Mouse (Mus musculus) kidney, adult 10 weeks (tissue): ENCODE measurements around the gene Olfr1205. TPM values are rescaled to one million over a fixed set of nuclear protein-coding genes. Genes with fewer than 3 reads are reported as not detected.

ENCODE experiments used
- polyA plus RNA-seq: library from polyadenylated mRNA; stranded (reverse); fragments of 350-450 nt; fragmentation: Illumina TruSeq; extraction: RNeasy Lipid Tissue Mini Kit (QIAGEN cat#74804); gene quantifications from one replicate; pipeline ENCODE4 v1.2.3, GENCODE M21; 2014; ENCODE audit warnings: low read depth, low replicate concordance

The Olfr1205 gene
- not detected for polyA plus RNA-seq

GRCm38 (mm10) chr2:88829437-88829836, at the start of gene Olfr1205:
TSS of gene Olfr1205 (plus strand) at chr2:88829737.

GRCm38 (mm10) chr2:88792736-88793135, 36.8 kb upstream of the Olfr1205 start, which contains the start of gene Olfr1201:
TSS of gene Olfr1201 (plus strand) at chr2:88793036.

GRCm38 (mm10) chr2:88814196-88814595, 15.3 kb upstream of the Olfr1205 start, which contains the start of gene Olfr1202:
TSS of gene Olfr1202 (plus strand) at chr2:88814496.

GRCm38 (mm10) chr2:88848992-88849391, 19.5 kb downstream of the Olfr1205 start, which contains the start of gene Olfr1204:
TSS of gene Olfr1204 (plus strand) at chr2:88849292.

GRCm38 (mm10) chr2:88862931-88863330, 33.4 kb downstream of the Olfr1205 start, which contains the start of gene Olfr1206:
TSS of gene Olfr1206 (plus strand) at chr2:88863231.

Other genes with a start within 250 kb of the Olfr1205 start
- gene Olfr1189, start 243.3 kb upstream of the Olfr1205 start, polyA plus RNA-seq = not detected
- gene Olfr1191-ps1, start 189.2 kb upstream of the Olfr1205 start, polyA plus RNA-seq = not detected
- not detected for gene Olfr1192-ps1, start 181.2 kb upstream of the Olfr1205 start, polyA plus RNA-seq
- not detected for gene Olfr1193, start 154.1 kb upstream of the Olfr1205 start, polyA plus RNA-seq
- not detected for gene Olfr1195, start 140.6 kb upstream of the Olfr1205 start, polyA plus RNA-seq
- gene Olfr1196, start 125.1 kb upstream of the Olfr1205 start, polyA plus RNA-seq = not detected
- not detected for gene Olfr1197, start 97.4 kb upstream of the Olfr1205 start, polyA plus RNA-seq
- not detected for gene Olfr1198, start 78.4 kb upstream of the Olfr1205 start, polyA plus RNA-seq
- gene Olfr1199, start 69.3 kb upstream of the Olfr1205 start, polyA plus RNA-seq = not detected
- gene Olfr1200, start 59.2 kb upstream of the Olfr1205 start, polyA plus RNA-seq = not detected
- gene Olfr1201, start 36.7 kb upstream of the Olfr1205 start, polyA plus RNA-seq = not detected
- not detected for gene Olfr1202, start 15.2 kb upstream of the Olfr1205 start, polyA plus RNA-seq
- gene Olfr1204, start 19.6 kb downstream of the Olfr1205 start, polyA plus RNA-seq = not detected
- gene Olfr1206, start 33.5 kb downstream of the Olfr1205 start, polyA plus RNA-seq = not detected
- gene Olfr1208, start 72.6 kb downstream of the Olfr1205 start, polyA plus RNA-seq = not detected
- not detected for gene Olfr1209, start 85.4 kb downstream of the Olfr1205 start, polyA plus RNA-seq
- not detected for gene Olfr1211, start 108.4 kb downstream of the Olfr1205 start, polyA plus RNA-seq
- not detected for gene Olfr1212, start 124.2 kb downstream of the Olfr1205 start, polyA plus RNA-seq
- not detected for gene Gm13762, start 150.5 kb downstream of the Olfr1205 start, polyA plus RNA-seq
- gene Olfr1214, start 162.9 kb downstream of the Olfr1205 start, polyA plus RNA-seq = not detected
- gene Olfr1215, start 177.2 kb downstream of the Olfr1205 start, polyA plus RNA-seq = not detected
- not detected for gene Olfr1216, start 188.6 kb downstream of the Olfr1205 start, polyA plus RNA-seq
- not detected for gene Olfr1217, start 202.3 kb downstream of the Olfr1205 start, polyA plus RNA-seq
- not detected for gene Olfr1218, start 231.4 kb downstream of the Olfr1205 start, polyA plus RNA-seq